Mouse (Mus musculus) ZHBTc4 (cell line): ENCODE data around the gene Ghrh.

Experiments used
- DNase-seq: peaks from one replicate; pipeline ENCODE4 v3.0.0-alpha.2; 2011; ENCODE audit warnings: low read depth, low spot score

Ghrh gene

GRCm38 (mm10) chr2:157349121-157349778, 1.9 kb upstream of the Ghrh start:
- no peak for DNase-seq

GRCm38 (mm10) chr2:157343337-157343736, 4.0 kb downstream of the Ghrh start:
- DNase-seq, result peak; percentile 73

- no peak for DNase-seq
These were observed 4.9 kb downstream of the Ghrh start for GRCm38 (mm10) chr2:157342328-157342926.

GRCm38 (mm10) chr2:157341554-157342270, 5.6 kb downstream of the Ghrh start:
- DNase-seq, result peak; percentile 86

- DNase-seq, result no peak
These were observed 7.0 kb downstream of the Ghrh start for GRCm38 (mm10) chr2:157340221-157340741.

- peak; percentile 47 for DNase-seq
These were observed 7.8 kb downstream of the Ghrh start for GRCm38 (mm10) chr2:157339532-157339931.

- DNase-seq, result peak; percentile 92
These were observed 8.6 kb downstream of the Ghrh start for GRCm38 (mm10) chr2:157338663-157339062.

GRCm38 (mm10) chr2:157332059-157332458, 15.2 kb downstream of the Ghrh start:
- peak; percentile 34 for DNase-seq

GRCm38 (mm10) chr2:157328570-157328969, 18.7 kb downstream of the Ghrh start:
- DNase-seq, result peak; percentile 85

GRCm38 (mm10) chr2:157328106-157328505, 19.2 kb downstream of the Ghrh start:
- no peak for DNase-seq

GRCm38 (mm10) chr2:157325238-157325637, 22.1 kb downstream of the Ghrh start:
- no peak for DNase-seq

- no peak for DNase-seq
These were observed 25.1 kb downstream of the Ghrh start for GRCm38 (mm10) chr2:157322029-157322766.

- no peak for DNase-seq
These were observed 26.4 kb downstream of the Ghrh start for GRCm38 (mm10) chr2:157320886-157321285.

- no peak for DNase-seq
These were observed 27.2 kb downstream of the Ghrh start for GRCm38 (mm10) chr2:157320135-157320534.

- no peak for DNase-seq
These were observed 30.1 kb downstream of the Ghrh start for GRCm38 (mm10) chr2:157317220-157317619.

- DNase-seq, result no peak
These were observed 30.9 kb downstream of the Ghrh start for GRCm38 (mm10) chr2:157316358-157316933.

GRCm38 (mm10) chr2:157315486-157315885, 31.8 kb downstream of the Ghrh start:
- DNase-seq, result no peak

GRCm38 (mm10) chr2:157314310-157314709, 33.0 kb downstream of the Ghrh start:
- no peak for DNase-seq

- no peak for DNase-seq
These were observed 33.6 kb downstream of the Ghrh start for GRCm38 (mm10) chr2:157313718-157314117.

- DNase-seq, result no peak
These were observed 36.2 kb downstream of the Ghrh start for GRCm38 (mm10) chr2:157310963-157311637.

- peak; percentile 62 for DNase-seq
These were observed 37.7 kb downstream of the Ghrh start for GRCm38 (mm10) chr2:157309611-157310010.
